Mouse (Mus musculus): Measurements from ENCODE around the gene Rgs14.

Gene Rgs14

DNA sequence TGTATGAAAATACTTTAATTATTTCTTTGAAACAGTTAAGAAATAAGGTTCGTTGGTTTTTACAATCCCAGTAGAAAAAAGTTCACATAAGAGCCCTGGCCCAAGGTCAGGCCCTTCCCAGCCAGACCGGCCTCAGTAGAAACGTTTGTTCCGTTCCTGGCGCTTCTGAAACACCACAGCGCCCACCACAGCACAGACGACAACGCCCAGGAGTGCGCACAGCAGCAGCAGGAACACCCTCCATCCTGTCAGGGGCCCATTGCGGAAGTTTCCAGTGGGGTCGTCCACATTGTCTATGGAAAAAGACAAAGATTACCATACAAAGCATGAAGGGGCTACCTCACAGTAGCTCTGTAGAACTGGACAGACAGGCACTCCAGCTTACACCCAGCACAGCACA, 22.8 kb upstream of the Rgs14 start:
- DNase-seq (ENCODE audit: low spot score): no peak

DNA sequence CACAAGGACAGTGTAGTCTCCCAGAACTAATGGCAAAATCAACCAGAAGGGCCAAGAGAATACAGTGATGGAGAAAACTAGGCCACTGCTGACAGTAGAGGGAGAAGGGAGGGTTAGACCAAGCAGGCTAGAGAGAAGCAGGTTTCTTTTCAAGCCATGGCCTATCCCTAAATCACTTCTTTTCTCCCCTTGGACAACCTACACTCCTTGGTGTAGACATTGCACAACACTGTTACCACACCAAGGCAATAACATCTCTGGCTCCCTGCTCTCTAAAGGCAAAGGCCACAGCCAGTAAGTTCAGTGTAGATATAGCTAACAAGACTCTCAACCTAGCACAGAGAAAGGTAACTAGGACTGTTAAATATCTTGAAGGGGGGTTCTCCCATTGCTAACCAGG, 8.4 kb upstream of the Rgs14 start:
- no peak for DNase-seq (ENCODE audit: low spot score)

DNA sequence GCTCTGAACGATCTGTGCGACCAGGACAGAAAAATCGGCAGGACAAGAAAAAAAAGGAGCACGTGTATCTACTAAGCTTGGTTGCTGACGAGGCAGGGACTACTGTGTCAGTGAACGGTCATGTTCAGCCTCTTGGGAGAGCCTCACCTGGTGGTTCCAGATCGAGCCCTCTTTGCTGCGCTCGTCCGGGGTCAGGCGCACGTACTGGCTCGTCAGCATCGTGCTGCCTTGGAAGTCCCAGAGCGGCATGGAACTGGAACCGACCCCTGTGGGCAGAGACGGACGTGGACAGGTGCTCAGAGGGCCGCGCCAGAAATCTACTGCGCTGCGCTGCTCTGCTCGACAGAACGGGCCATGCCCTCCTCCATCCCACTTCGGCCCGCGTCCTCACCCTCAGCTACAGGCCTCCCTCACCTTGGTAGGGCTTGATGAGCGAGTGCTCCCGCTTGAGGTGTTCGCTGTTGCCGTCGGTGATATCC, 7.5 kb upstream of the Rgs14 start:
- no peak for DNase-seq (ENCODE audit: low spot score)

DNA sequence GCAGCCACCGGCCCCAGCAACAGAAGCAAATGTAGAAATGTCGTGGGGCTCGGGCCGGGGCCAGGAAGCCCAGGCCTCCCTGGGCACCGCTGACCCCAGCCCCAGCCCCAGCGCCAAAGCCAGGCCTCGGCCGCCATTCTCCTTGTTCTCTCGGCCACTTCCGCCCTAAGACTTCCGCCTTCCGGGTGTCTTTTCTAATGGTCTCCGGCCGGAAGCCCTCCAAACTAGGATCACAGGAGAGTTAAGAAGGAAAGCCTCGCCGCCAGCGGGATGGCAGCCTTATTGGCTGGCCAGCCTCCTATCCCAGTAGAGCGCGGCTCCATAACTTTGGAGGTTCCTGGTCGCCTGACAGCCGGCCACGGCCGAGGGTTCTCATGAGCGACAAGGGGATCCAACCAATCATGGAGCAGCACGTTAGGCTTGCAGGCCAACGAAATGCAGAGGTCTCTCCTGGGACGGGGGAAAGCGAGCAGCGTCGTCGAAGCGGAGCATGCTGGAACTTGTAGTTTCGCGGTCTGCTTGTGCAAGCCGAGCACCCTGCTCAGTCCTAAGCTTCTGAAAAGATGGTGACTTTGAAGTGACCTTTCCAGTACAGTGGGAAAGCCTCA, 7.0 kb upstream of the Rgs14 start, which contains the start of gene Lman2:
TSS of gene Lman2 (minus strand) at position 331 of the 608 bp plus-strand sequence.
- DNase-seq (ENCODE audit: low spot score): peak; percentile 97

DNA sequence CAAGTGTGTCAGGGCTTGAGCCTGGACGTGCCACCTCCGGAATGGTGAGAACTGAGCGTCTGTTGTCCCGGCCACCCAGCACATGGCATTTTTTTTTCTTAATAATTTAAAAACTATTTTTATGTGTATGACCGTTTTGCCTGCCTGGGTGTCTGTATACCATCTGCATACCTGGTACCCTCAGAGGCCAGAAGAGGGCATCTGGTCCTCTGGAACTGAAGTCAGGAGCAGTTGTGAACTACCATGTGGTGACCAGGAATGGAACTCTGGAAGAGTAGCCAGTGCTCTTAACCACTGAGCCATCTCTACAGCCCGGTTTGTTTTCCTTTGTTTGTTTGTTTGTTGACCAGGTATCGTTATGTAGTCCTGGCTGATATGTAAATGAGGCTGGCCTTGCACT, 1.1 kb upstream of the Rgs14 start:
- DNase-seq (ENCODE audit: low spot score): no peak

DNA sequence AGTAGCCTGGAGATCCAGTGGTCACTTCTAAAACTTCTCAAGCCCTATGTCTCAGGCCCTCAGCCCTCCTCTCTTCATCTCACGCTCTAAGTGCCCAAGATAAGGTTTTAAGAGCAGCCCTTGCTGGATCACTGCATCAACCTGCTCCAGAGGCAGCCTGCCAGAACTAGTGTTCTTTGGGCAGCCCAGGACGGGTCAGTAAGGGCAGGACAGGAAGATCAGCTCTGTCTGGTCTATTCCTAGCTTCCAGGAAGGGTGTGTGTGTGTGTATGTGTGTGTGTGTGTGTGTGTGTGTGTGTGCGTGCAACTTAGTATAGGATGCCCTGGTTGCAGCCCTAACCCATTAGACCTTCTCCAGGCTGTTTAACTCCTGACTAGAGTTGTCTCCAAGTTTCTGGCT, 702 bp downstream of the Rgs14 start:
- no peak for DNase-seq (ENCODE audit: low spot score)

DNA sequence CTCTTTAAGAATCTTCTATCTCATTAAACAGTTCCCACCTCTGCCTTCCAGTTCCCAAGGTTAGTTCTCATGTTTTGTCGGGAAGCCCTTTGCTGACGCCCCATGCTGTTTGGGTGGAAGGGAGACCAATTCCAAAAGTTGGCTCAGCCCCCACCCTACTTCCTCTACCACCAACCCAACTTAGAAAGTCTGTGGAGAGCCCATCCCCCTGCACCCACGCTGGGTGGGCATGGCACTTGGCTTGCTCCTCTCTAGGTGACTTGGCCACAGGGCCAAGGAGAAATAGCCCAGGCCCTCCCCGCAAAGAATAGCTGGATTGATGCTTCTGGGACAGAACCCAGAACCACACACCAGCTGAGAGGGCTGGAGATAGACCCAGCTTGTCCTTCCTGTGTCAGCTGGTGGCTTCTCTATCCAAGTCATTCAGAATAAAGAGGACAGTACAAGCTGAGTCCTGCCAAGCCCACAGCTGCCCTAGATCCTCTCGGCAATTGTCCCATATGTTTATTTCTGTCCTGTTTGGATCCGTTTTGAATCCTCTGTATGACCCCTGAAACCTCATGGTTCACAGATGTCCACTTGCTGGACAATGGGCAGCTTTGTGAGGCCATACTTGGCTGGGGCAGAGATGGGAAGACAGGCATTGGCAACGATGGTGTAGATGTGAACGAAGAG, 1.6 kb downstream of the Rgs14 start:
- DNase-seq (ENCODE audit: low spot score): no peak

DNA sequence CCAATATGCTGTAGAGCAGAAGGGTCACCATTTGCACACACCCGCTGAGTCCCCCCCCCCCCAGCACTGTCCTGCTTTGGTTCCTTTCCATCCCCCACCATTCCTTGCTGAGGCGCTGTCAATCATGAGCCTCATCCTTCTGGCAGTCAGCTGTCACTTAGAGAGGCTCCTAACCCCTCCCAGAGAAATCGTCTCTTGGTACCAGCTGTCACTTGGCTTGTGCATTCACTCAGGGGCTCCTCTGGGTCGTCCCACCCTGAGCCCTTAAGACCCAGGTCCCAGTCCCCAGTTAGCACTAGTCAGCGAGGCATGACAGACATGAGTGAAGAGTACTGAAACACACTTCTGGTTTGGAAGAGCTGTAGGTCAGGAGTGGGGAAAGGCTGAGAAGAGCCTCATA, 2.2 kb downstream of the Rgs14 start:
- no peak for DNase-seq (ENCODE audit: low spot score)

DNA sequence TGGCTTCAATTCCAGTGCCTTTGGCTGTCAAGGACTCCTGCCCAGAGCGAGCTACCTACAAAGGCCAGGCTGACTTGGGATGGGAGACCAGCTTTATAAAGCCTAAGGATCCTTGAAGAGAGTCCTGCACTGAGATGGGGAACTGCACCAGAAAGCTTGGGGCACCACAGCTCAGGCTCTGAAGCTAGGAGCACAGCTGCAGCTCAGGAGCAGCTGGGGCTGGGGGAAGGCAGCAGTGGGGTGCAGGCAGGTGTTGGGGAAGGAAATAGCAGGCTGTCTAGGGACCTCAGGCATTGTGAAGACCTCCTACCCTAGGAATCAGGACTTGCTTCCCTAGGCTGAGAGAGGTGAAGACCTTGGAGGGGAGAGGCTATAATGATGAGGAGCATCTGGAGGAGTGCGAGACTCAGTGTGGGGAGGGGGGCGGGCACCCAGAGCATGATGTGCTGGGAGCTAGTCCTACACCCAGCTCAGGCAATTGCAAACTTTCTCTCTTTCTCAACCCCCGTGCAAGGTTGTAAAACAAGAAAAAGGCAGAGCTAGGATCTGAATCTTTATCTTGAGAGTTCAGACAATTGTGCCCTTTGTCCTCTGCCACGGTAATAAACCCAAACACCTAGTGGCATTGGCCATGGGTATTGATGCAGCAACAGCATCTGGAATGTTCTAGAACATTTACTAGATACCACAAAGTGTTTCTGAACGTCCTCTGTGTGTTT, 4.8 kb downstream of the Rgs14 start:
- DNase-seq (ENCODE audit: low spot score): no peak

DNA sequence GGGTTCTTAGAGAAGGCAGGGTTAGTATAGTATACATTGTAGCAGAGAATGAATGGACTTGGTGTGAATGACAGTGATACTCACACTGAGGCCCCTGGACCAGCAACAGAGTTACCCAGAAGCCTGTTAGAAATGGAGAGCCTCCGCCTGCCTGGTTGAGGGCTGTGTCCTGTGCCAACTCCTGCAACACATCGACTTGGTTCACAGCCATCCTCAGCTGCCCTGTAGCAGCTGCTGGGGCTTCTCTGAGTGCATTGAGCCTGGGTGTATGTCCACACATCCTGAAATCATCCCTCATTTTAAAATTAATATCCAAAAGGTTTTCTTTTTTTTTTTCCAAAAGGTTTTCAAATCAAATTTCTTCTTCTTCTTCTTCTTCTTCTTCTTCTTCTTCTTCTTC, 6.3 kb downstream of the Rgs14 start:
- peak; percentile 51 for DNase-seq (ENCODE audit: low spot score)

DNA sequence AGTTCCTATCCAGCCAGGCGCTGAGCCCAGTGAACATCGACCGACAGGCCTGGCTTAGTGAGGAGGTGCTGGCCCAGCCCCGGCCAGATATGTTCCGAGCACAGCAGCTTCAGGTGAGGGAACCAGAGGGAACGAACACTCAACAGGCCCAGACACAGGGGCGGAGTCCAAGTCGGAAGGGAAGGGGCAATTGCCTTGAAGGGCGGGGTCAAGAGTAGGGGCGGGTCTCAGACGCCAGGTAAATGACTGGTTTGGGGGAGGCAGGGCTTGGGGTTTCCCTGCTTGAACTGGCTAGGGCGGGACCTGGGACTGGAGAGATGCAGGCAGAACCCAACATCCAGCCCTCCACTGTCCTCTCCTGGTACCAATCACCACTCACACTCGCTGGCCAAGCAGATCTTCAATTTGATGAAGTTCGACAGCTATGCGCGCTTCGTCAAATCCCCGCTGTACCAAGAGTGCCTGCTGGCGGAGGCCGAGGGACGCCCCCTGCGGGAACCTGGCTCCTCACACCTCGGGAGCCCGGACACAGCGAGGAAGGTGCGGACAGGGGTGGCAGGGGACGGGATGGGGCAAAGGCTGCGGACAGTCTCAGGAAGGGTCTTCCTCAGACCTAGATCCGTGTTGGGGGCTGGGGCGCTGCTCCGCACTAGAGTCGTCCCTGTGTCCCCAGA, 9.5 kb downstream of the Rgs14 start:
- no peak for DNase-seq (ENCODE audit: low spot score)

DNA sequence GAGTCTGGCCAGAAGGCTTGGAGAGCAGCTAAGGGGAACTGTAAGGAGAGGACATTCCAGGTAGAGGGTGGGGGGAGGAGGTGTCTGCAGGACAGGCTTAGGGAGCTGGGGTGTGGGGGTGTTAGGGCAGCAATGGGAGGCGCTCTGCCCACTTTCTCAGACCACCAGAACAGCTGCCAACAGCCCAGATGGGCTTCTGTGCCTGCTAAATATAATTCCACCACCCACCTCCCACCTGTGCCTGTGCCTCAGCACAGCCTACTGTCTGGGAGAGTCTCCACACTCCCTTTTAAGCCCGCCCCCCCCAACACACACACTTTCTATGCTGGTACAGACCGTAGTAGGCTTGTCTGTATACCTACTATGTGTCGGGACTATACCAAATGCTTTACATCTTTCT, 12.3 kb downstream of the Rgs14 start:
- no peak for DNase-seq (ENCODE audit: low spot score)

DNA sequence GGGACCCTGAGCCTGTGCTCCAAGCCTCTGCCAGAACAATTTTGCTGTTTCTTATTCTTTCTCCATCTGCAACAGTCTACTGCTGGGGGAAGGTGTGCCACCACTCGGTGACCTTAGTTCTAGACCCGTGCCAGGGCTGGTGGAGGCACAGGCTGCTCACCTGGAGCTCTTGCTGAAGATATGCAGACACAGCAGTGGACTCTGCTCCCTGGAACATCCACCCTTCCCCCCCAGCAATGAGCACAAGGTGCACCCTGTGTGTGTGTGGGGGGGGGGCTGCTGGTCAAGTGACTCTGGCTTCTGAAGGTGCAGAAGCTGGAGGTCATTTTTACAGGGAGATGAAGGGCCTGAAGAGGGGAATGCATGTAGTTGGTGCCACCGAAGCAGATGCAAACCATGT, 21.1 kb downstream of the Rgs14 start:
- no peak for DNase-seq (ENCODE audit: low spot score)

DNA sequence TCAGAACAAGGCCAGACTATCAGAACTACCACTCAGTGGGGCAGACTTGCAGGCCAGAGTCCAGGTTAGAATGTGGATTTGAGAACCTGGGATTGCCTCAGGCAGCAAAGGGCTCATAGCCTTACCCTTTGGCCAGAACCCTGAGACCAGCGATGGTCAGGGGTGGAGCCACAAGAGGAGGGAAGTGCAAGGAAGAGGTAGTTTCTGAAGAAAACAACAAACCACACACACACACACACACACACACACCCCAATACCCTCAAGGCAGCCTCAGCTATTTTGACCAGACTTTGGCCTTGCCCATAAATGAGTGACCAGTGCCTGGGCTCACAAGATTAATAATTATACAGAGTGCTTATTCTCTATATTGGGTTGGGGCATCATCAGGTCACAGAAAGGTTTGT, 22.1 kb downstream of the Rgs14 start:
- DNase-seq (ENCODE audit: low spot score): no peak

DNA sequence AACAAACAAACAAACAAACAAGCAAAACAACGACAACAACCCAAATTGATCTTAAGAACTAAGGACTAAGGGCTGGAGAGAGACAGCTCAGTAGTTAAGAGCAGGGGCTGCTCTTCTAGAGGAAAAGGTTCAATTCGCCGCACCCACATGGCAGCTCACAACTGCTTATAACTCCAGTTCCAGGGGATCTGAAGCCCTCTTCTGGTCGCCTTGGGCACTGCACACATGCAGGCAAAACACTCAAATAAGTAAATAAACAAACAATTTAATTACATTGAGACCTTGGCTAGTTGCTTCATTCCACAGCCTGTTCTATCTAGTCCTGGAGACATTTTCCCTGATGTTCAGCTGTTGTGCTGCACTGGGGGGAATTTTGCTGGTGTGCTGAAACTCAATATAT, 23.4 kb downstream of the Rgs14 start:
- DNase-seq (ENCODE audit: low spot score): no peak

DNA sequence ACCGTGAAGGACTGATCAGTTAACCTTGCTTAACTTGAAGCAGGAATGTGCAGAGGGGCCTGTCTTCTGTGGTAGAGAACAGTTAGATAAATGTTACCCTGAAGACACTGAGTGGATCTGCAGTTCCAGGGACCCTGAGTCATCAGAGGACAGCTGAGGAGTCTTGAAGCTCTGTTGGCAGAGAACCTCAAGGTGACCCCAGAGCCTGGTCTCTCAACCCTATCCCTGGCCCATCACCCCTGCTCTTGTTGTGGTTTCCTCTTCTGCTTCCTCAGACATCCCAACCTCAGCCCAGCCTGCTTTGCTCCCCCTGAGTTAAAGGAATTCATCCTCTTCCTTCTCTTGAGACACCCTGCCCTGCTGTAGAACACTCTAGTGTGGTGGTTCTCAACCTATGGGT, 28.6 kb downstream of the Rgs14 start, which contains the start of gene Slc34a1:
TSS of gene Slc34a1 (plus strand) at position 100 of the 400 bp plus-strand sequence.
- DNase-seq (ENCODE audit: low spot score): no peak

DNA sequence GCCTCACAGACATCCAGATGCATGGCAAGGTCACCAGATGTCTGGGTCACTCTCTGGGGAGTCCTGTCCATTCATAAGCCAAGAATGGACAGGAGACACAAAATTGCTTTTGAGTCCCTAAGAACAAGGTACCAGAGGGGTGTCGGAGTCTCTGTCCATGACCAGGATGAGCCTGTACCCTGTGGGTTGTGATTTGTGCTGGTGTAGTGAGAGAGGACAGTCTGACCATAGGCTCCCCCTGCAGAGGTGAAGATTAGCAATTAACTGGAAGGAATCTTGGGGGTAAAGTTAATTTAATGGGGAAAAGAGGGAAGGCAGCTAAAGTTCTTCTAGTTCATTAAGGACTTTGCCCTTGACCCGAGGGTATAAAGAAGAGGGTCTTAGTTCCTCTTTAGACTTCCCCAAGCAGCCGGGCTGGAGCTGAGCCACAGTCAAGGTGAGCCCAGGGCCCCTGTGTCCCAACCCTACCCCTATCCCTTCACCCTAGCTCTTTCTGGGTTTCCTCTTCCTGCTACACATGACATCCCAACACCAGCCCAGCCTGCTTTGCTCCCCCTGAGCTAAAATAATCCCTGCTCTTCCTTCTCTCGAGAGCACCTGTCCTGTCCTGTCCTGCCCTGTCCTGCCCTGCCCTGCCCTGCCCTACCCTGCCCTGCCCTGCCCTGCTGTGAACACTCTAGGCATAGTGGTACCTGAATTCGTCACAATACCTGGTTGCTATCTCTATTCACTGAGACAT, 29.9 kb downstream of the Rgs14 start:
- no peak for DNase-seq (ENCODE audit: low spot score)

DNA sequence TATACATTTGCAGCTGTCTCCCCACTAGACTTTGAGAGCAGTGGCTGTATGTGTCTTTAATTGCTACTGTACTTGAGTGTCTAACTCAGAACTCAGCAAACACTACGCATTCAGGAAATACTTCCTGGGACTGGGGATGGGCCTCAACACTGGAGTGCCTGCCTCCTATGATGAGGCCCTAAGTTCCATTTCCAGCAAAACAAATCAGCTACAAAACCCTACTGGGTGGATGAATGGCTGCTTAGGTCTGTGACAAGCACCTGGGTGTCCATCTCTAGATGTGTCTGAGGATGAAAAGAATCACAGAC, 30.5 kb downstream of the Rgs14 start:
- no peak for DNase-seq (ENCODE audit: low spot score)

DNA sequence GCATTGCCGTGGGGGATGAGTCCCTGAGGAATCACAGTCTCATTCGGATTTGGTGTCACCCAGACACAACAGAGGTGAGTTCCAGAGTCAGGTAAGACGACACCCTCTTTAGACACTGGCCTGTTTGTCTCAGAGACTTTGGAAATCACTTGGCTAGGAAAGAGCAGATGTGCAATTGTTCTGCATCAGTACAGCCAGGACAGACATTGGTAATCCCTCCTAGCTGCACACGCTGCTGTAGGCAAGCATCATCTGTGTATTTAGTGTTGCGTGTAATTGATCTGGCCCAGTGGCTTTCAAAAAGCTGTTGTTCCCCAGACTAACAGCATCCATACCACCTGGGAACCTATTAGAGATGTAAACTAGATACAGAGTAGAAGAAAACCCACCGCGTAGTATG, 33.7 kb downstream of the Rgs14 start:
- DNase-seq (ENCODE audit: low spot score): no peak

DNA sequence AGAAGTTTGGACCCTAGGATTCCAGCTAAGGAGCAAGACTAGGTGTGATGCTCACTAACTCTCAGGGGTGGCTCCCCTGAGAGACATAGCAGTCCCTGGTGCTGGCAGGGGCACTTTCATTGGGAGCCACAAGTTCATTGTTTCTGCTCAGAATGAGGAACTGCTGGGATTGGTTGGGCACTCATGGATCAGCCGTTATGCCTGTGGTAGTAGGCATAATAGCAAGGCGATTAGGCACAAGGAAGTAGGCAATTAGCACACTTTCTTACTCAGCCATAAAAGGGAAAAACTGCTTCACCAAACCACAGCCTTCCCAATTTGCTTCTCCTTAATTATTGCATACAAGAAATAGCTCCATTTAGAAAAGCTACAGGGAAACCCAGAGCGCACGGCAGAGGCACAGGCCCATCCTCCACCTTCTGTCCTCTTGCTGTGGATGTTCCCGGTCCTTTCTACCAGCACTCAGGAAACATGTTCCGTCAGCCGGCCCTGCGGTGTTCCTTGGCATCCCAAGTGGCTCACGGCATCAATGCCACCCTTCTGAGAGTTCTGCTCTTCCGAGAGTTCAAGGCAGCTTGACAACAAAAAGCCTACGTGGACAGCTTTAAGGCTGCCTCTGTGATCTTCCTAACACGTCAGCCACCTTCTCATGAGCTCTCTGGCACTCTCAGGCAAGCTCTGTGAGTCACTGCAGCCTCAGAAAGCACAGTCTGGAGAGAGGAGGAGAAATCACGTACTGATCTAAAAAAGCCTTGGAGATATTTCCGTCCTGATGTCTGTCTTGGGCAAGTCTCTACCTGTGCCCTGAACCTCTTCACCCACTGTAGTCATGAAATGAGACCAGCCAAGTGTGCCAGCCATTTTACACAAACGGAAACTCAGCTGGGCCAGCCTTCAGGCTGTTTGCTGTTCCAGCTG, 34.7 kb downstream of the Rgs14 start:
- no peak for DNase-seq (ENCODE audit: low spot score)

Measured in testis, postnatal 14 days (tissue).